Mouse (Mus musculus): ENCODE measurements around the gene Rtkn2. TPM values are rescaled to one million over a fixed set of nuclear protein-coding genes. Genes with fewer than 3 reads are reported as not detected.
A peak's percentile ranks its signal among the peaks of the same experiment; 100 is the strongest.
"Not testable (repeated sequence)": the region's sequence is repeated elsewhere in the genome, so short reads cannot be mapped to it uniquely, and the experiment has no call there.

Gene Rtkn2
- polyA plus RNA-seq, 1 experiment from 2014 or later, result 0.22 TPM

- H3K79me2 ChIP-seq (ENCODE audit: inconsistent target), result no peaks in the 10 kb centered on the region
- H3K36me3 ChIP-seq (ENCODE audit: inconsistent target), result peaks cover 12% of the 10 kb centered on the region; the same call in 1 of the 2 replicates
- no peak overlapping the region for H3K27ac ChIP-seq
- WGBS (ENCODE audit: missing documents), result 88% methylated on average over 3 of the region's 3 CpGs
- H3K4me3 ChIP-seq (ENCODE audit: inconsistent target), result no peak overlapping the region
These were observed 111.2 kb downstream of the Rtkn2 start for GRCm38 (mm10) chr10:68090544-68090943.

- Histone ChIP-seq H3K36me3 (ENCODE audit: inconsistent target) (peaks cover 16% of the 10 kb centered on the region), H3K4me3 (ENCODE audit: inconsistent target) (no peak overlapping the region), H3K79me2 (ENCODE audit: inconsistent target) (no peaks in the 10 kb centered on the region), H3K27ac (no peak overlapping the region)
- 90% methylated on average over 11 of the region's 11 CpGs for WGBS (ENCODE audit: missing documents)
These were observed 111.6 kb downstream of the Rtkn2 start for GRCm38 (mm10) chr10:68091011-68091410.

GRCm38 (mm10) chr10:68091840-68092239 lies 112.5 kb downstream of the Rtkn2 start:
- WGBS (ENCODE audit: missing documents), result 34% methylated on average over 4 of the region's 4 CpGs
- Histone ChIP-seq H3K36me3 (ENCODE audit: inconsistent target) (peaks cover 24% of the 10 kb centered on the region), H3K27ac (no peak overlapping the region), H3K79me2 (ENCODE audit: inconsistent target) (no peaks in the 10 kb centered on the region), H3K4me3 (ENCODE audit: inconsistent target) (no peak overlapping the region)

GRCm38 (mm10) chr10:68093496-68093895 lies 114.1 kb downstream of the Rtkn2 start:
- peaks cover 41% of the 10 kb centered on the region for H3K36me3 ChIP-seq (ENCODE audit: inconsistent target)
- WGBS (ENCODE audit: missing documents), result 92% methylated on average over 3 of the region's 3 CpGs

GRCm38 (mm10) chr10:68095136-68095535 lies 115.8 kb downstream of the Rtkn2 start:
- Histone ChIP-seq H3K36me3 (ENCODE audit: inconsistent target) (peaks cover 55% of the 10 kb centered on the region), H3K27ac (no peak overlapping the region), H3K79me2 (ENCODE audit: inconsistent target) (no peaks in the 10 kb centered on the region), H3K4me3 (ENCODE audit: inconsistent target) (no peak overlapping the region)
- WGBS (ENCODE audit: missing documents), result 93% methylated on average over 2 of the region's 2 CpGs

More at GRCm38 (mm10) chr10:68093496-68093895, 114.1 kb downstream of the Rtkn2 start:
- no peak overlapping the region for H3K27ac ChIP-seq
- no peak overlapping the region for H3K4me3 ChIP-seq (ENCODE audit: inconsistent target)
- no peaks in the 10 kb centered on the region for H3K79me2 ChIP-seq (ENCODE audit: inconsistent target)

GRCm38 (mm10) chr10:68096395-68096794 lies 117.0 kb downstream of the Rtkn2 start:
- H3K79me2 ChIP-seq (ENCODE audit: inconsistent target), result no peaks in the 10 kb centered on the region
- H3K27ac ChIP-seq, result no peak overlapping the region
- peaks cover 68% of the 10 kb centered on the region for H3K36me3 ChIP-seq (ENCODE audit: inconsistent target)
- H3K4me3 ChIP-seq (ENCODE audit: inconsistent target), result no peak overlapping the region
- 75% methylated on average over 11 of the region's 12 CpGs for WGBS (ENCODE audit: missing documents)

GRCm38 (mm10) chr10:68097821-68098675 lies 118.7 kb downstream of the Rtkn2 start:
- WGBS (ENCODE audit: missing documents), result 67% methylated on average over 19 of the region's 19 CpGs
- Histone ChIP-seq H3K27ac (no peak overlapping the region), H3K4me3 (ENCODE audit: inconsistent target) (no peak overlapping the region), H3K36me3 (ENCODE audit: inconsistent target) (peaks cover 78% of the 10 kb centered on the region), H3K79me2 (ENCODE audit: inconsistent target) (no peaks in the 10 kb centered on the region)

GRCm38 (mm10) chr10:68099801-68100200 lies 120.4 kb downstream of the Rtkn2 start:
- H3K36me3 ChIP-seq (ENCODE audit: inconsistent target), result peaks cover 74% of the 10 kb centered on the region
- H3K4me3 ChIP-seq (ENCODE audit: inconsistent target); H3K79me2 ChIP-seq (ENCODE audit: inconsistent target); H3K27ac ChIP-seq: not testable (repeated sequence)
- 93% methylated on average over 6 of the region's 7 CpGs for WGBS (ENCODE audit: missing documents)

- H3K36me3 ChIP-seq (ENCODE audit: inconsistent target), result peaks cover 67% of the 10 kb centered on the region
- 98% methylated on average over 8 of the region's 8 CpGs for WGBS (ENCODE audit: missing documents)
- no peak overlapping the region for H3K27ac ChIP-seq
- H3K79me2 ChIP-seq (ENCODE audit: inconsistent target), result peaks cover 9% of the 10 kb centered on the region; the same call in 1 of the 2 replicates
- H3K4me3 ChIP-seq (ENCODE audit: inconsistent target), result no peak overlapping the region
These were observed 121.1 kb downstream of the Rtkn2 start for GRCm38 (mm10) chr10:68100506-68100905.

- Histone ChIP-seq H3K36me3 (ENCODE audit: inconsistent target) (peaks cover 60% of the 10 kb centered on the region), H3K27ac (no peak overlapping the region), H3K79me2 (ENCODE audit: inconsistent target) (peaks cover 9% of the 10 kb centered on the region; the same call in 1 of the 2 replicates), H3K4me3 (ENCODE audit: inconsistent target) (no peak overlapping the region)
- 94% methylated on average over 4 of the region's 4 CpGs for WGBS (ENCODE audit: missing documents)
These were observed 121.9 kb downstream of the Rtkn2 start for GRCm38 (mm10) chr10:68101251-68101650.

- 95% methylated on average over 6 of the region's 6 CpGs for WGBS (ENCODE audit: missing documents)
- Histone ChIP-seq H3K4me3 (ENCODE audit: inconsistent target) (no peak overlapping the region), H3K27ac (no peak overlapping the region), H3K36me3 (ENCODE audit: inconsistent target) (peaks cover 47% of the 10 kb centered on the region), H3K79me2 (ENCODE audit: inconsistent target) (peaks cover 9% of the 10 kb centered on the region; the same call in 1 of the 2 replicates)
These were observed 123.2 kb downstream of the Rtkn2 start for GRCm38 (mm10) chr10:68102566-68102965.

GRCm38 (mm10) chr10:68103078-68103855 lies 123.9 kb downstream of the Rtkn2 start:
- Histone ChIP-seq H3K4me3 (ENCODE audit: inconsistent target) (no peak overlapping the region), H3K79me2 (ENCODE audit: inconsistent target) (peaks cover 9% of the 10 kb centered on the region; the same call in 1 of the 2 replicates), H3K36me3 (ENCODE audit: inconsistent target) (peaks cover 40% of the 10 kb centered on the region), H3K27ac (no peak overlapping the region)
- 93% methylated on average over 6 of the region's 6 CpGs for WGBS (ENCODE audit: missing documents)

- 97% methylated on average over 4 of the region's 5 CpGs for WGBS (ENCODE audit: missing documents)
- Histone ChIP-seq H3K79me2 (ENCODE audit: inconsistent target) (peaks cover 9% of the 10 kb centered on the region; the same call in 1 of the 2 replicates), H3K4me3 (ENCODE audit: inconsistent target) (no peak overlapping the region), H3K27ac (no peak overlapping the region), H3K36me3 (ENCODE audit: inconsistent target) (peaks cover 34% of the 10 kb centered on the region)
These were observed 124.6 kb downstream of the Rtkn2 start for GRCm38 (mm10) chr10:68103988-68104387.

GRCm38 (mm10) chr10:68104481-68104880 lies 125.1 kb downstream of the Rtkn2 start:
- Histone ChIP-seq H3K27ac (peak overlapping the region; percentile 54), H3K79me2 (ENCODE audit: inconsistent target) (peaks cover 9% of the 10 kb centered on the region; the same call in 1 of the 2 replicates), H3K4me3 (ENCODE audit: inconsistent target) (no peak overlapping the region), H3K36me3 (ENCODE audit: inconsistent target) (peaks cover 33% of the 10 kb centered on the region)
- WGBS (ENCODE audit: missing documents), result 45% methylated on average over 2 of the region's 2 CpGs
